Mouse (Mus musculus): ENCODE measurements around the gene Nup133. TPM values are rescaled to one million over a fixed set of nuclear protein-coding genes. Genes with fewer than 3 reads are reported as not detected.

The Nup133 gene
- polyA plus RNA-seq, 1 experiment from 2014 or later, result 19.0 TPM

DNA sequence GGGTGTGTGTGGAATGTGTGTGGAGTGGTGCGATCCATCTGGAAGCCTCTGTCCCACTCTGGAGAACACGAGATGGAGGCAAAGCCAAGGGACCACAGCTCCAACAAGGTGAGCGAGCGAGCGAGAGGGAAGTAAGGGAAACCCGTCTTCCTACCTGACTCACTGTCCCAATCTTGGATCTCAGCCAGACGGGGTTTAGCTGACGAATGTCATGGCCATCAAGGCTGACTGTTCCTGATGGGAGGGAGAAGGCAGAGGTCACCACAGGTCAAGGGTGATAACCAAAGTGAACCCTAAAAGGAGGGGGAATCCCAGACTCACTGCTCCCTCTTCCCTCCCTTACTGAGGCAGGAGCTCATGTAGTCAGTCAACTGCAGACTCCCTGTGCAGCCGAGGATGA is 11.0 kb upstream of the Nup133 start:
- no peaks in the 10 kb centered on the region for H3K4me1 ChIP-seq (replicated peaks; ENCODE audit: insufficient read depth, low read length)
- H3K9me3 ChIP-seq (replicated peaks; ENCODE audit: low read length), result no peaks in the 10 kb centered on the region
- WGBS, result 87% methylated on average over 9 of the region's 9 CpGs
- no peak overlapping the region for H3K9ac ChIP-seq (ENCODE audit: low read depth, low read length)
- DNase-seq (ENCODE audit: low spot score), result no peak
- no peak for ATAC-seq (replicated peaks; ENCODE audit: low FRiP score, low read depth)
- H3K36me3 ChIP-seq (ENCODE audit: insufficient read depth, low read length), result peaks cover 13% of the 10 kb centered on the region; the same call in 1 of the 2 replicates
- H3K4me2 ChIP-seq (ENCODE audit: low read length), result no peak overlapping the region
- no peak for TF ChIP-seq CTCF (IDR thresholded peaks at IDR 0.05; ENCODE audit: low read depth)
- no peaks in the 10 kb centered on the region for H3K27me3 ChIP-seq (ENCODE audit: insufficient read depth, low read length)
- no peak overlapping the region for H3K4me3 ChIP-seq (replicated peaks; ENCODE audit: low read depth, low read length)
- H3K27ac ChIP-seq, result no peak overlapping the region

DNA sequence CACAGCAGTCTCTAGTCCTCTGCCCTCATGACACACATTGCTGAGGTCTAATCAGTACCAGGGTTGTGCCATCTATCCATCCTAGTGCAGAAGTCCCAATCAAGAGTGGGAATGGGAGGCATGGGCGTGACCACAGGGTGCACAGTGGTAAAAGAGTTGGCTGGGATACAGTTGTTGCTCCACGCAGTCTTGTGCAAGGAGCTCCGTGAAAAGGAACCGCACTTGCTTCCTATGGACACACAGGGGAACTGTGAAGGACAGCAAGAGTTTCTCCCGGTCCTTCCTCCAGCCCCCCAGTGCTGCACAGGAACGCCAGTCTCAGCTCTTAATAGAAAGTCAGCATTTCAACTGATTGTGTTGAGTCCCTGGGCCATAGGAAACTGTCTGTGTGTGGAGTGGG is 10.4 kb upstream of the Nup133 start:
- Histone ChIP-seq H3K4me1 (replicated peaks; ENCODE audit: insufficient read depth, low read length) (no peaks in the 10 kb centered on the region), H3K27ac (no peak overlapping the region), H3K4me3 (replicated peaks; ENCODE audit: low read depth, low read length) (no peak overlapping the region), H3K27me3 (ENCODE audit: insufficient read depth, low read length) (no peaks in the 10 kb centered on the region), H3K36me3 (ENCODE audit: insufficient read depth, low read length) (peaks cover 11% of the 10 kb centered on the region; the same call in 1 of the 2 replicates), H3K4me2 (ENCODE audit: low read length) (no peak overlapping the region), H3K9ac (ENCODE audit: low read depth, low read length) (no peak overlapping the region), H3K9me3 (replicated peaks; ENCODE audit: low read length) (no peaks in the 10 kb centered on the region)
- no peak for TF ChIP-seq CTCF (IDR thresholded peaks at IDR 0.05; ENCODE audit: low read depth)
- ATAC-seq (replicated peaks; ENCODE audit: low FRiP score, low read depth) (no peak), DNase-seq (ENCODE audit: low spot score) (no peak)
- WGBS, result 93% methylated on average over 6 of the region's 6 CpGs

DNA sequence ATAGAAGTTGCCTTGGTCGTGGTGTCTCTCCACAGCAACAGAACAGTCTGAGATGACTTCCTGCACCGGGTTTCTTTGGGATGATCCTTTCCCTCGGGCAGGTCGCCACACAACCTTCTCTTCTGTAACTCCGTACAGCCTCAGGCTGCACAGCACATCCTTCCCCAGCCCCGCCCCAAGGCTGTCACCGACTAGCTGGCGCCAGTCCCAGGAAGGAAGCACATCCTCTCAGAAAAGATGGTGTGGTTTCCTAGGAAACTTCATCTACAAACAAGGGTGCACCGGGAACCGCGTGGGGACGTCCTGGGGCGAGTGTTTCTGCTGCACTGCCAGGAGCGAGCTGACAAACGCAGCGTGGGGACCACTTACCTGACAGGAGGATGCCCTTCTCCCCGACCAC is 9.1 kb upstream of the Nup133 start:
- no peak for TF ChIP-seq CTCF (IDR thresholded peaks at IDR 0.05; ENCODE audit: low read depth)
- H3K9ac ChIP-seq (ENCODE audit: low read depth, low read length), result no peak overlapping the region
- H3K27me3 ChIP-seq (ENCODE audit: insufficient read depth, low read length), result no peaks in the 10 kb centered on the region
- peaks cover 18% of the 10 kb centered on the region for H3K36me3 ChIP-seq (ENCODE audit: insufficient read depth, low read length)
- ATAC-seq (replicated peaks; ENCODE audit: low FRiP score, low read depth), result no peak
- DNase-seq (ENCODE audit: low spot score), result no peak
- H3K4me2 ChIP-seq (ENCODE audit: low read length), result no peak overlapping the region
- no peak overlapping the region for H3K4me3 ChIP-seq (replicated peaks; ENCODE audit: low read depth, low read length)
- no peaks in the 10 kb centered on the region for H3K4me1 ChIP-seq (replicated peaks; ENCODE audit: insufficient read depth, low read length)
- H3K9me3 ChIP-seq (replicated peaks; ENCODE audit: low read length), result no peaks in the 10 kb centered on the region
- WGBS, result 81% methylated on average over 17 of the region's 17 CpGs
- no peak overlapping the region for H3K27ac ChIP-seq

DNA sequence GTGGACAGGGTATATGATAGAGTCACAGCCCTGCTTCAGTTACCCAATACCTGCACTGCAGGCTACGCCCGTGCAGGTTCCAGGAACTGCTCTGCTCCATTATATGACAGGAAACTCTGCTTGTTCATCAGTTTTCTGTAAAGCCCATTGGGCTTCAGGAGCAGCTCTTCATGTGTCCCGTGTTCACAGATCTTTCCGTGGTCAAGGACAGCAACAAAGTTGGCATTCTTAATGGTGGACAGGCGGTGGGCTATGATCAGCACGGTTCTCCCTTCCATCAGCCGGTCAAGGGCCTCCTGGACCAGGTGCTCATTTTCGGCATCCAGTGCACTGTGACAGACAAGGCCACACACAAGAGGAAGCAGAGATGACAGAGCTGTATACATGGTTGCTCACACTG is 5.2 kb upstream of the Nup133 start:
- Histone ChIP-seq H3K4me3 (replicated peaks; ENCODE audit: low read depth, low read length) (no peak overlapping the region), H3K9me3 (replicated peaks; ENCODE audit: low read length) (no peaks in the 10 kb centered on the region), H3K4me2 (ENCODE audit: low read length) (no peak overlapping the region), H3K36me3 (ENCODE audit: insufficient read depth, low read length) (peaks cover 10% of the 10 kb centered on the region), H3K27me3 (ENCODE audit: insufficient read depth, low read length) (no peaks in the 10 kb centered on the region), H3K27ac (no peak overlapping the region), H3K4me1 (replicated peaks; ENCODE audit: insufficient read depth, low read length) (no peaks in the 10 kb centered on the region), H3K9ac (ENCODE audit: low read depth, low read length) (no peak overlapping the region)
- no peak for TF ChIP-seq CTCF (IDR thresholded peaks at IDR 0.05; ENCODE audit: low read depth)
- no peak for ATAC-seq (replicated peaks; ENCODE audit: low FRiP score, low read depth)
- WGBS, result 89% methylated on average over 8 of the region's 8 CpGs
- DNase-seq (ENCODE audit: low spot score), result no peak

DNA sequence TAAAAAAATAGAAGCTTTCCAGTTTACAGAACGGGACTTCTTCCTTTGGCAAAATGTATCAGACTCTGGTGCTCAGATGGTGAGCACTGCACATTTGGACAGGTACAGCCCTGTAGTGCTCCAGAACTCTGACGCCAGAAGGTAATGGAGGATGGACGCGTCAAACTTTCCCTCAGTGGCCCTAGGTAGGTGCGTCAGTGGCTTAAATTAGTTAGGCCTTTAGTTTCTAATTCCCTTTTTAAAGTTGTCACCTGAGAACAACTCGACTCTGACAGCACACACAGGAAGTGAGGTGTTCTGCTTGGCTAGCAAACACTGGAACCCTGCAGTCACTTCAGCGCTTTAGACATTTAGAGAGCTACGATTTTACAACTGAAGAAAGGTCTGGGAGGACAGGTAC is 4.6 kb upstream of the Nup133 start:
- peaks cover 10% of the 10 kb centered on the region for H3K36me3 ChIP-seq (ENCODE audit: insufficient read depth, low read length)
- no peak overlapping the region for H3K27ac ChIP-seq
- H3K27me3 ChIP-seq (ENCODE audit: insufficient read depth, low read length), result no peaks in the 10 kb centered on the region
- 84% methylated on average over 8 of the region's 8 CpGs for WGBS
- H3K4me3 ChIP-seq (replicated peaks; ENCODE audit: low read depth, low read length), result no peak overlapping the region
- DNase-seq (ENCODE audit: low spot score), result no peak
- no peak for ATAC-seq (replicated peaks; ENCODE audit: low FRiP score, low read depth)
- H3K9me3 ChIP-seq (replicated peaks; ENCODE audit: low read length), result no peaks in the 10 kb centered on the region
- no peak overlapping the region for H3K9ac ChIP-seq (ENCODE audit: low read depth, low read length)
- no peak overlapping the region for H3K4me2 ChIP-seq (ENCODE audit: low read length)
- no peaks in the 10 kb centered on the region for H3K4me1 ChIP-seq (replicated peaks; ENCODE audit: insufficient read depth, low read length)
- TF ChIP-seq CTCF (IDR thresholded peaks at IDR 0.05; ENCODE audit: low read depth), result no peak

DNA sequence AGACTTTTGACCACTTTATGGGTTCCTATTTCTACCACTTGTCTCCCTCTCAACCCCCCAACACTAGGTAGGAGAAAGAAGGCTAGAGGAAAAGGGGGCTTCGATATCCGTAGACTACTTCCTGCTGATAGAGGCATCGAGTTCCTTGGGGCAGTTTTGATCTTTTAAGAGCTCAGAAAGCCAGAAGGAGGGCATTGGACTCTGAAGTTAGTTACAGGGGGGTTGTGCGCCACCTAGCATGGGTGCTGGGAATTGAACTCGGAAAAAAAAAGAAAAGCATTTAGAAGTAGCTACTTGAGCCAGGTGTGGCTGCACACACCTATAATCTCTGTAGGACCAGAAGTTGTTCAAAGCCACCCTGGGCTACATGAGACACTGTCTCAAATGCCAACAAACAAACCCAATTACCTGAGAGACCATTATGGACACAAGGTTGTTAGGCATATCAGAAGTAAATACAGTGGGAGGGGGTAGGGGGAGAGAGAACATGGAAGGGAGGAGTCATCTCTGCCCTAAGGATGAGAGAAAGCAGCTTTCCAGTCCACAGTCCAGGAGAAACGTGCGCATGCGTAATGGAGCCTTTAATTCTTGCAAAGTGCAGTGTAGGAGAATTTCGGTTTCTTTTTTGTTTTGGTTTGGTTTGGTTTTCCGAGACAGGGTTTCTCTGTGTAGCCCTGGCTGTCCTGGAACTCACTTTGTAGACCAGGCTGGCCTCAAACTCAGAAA is 1.2 kb upstream of the Nup133 start:
- WGBS, result 34% methylated on average over 10 of the region's 10 CpGs
- no peaks in the 10 kb centered on the region for H3K9me3 ChIP-seq (replicated peaks; ENCODE audit: low read length)
- peak overlapping the region; percentile 98 for H3K4me3 ChIP-seq (replicated peaks; ENCODE audit: low read depth, low read length)
- H3K36me3 ChIP-seq (ENCODE audit: insufficient read depth, low read length), result peaks cover 10% of the 10 kb centered on the region
- TF ChIP-seq CTCF (IDR thresholded peaks at IDR 0.05; ENCODE audit: low read depth), result peak; percentile 77
- H3K27ac ChIP-seq, result peak overlapping the region; percentile 86
- peak overlapping the region; percentile 77 for H3K9ac ChIP-seq (ENCODE audit: low read depth, low read length)
- H3K4me2 ChIP-seq (ENCODE audit: low read length), result peak overlapping the region; percentile 99
- DNase-seq (ENCODE audit: low spot score), result peak; percentile 88
- no peak for ATAC-seq (replicated peaks; ENCODE audit: low FRiP score, low read depth)
- H3K4me1 ChIP-seq (replicated peaks; ENCODE audit: insufficient read depth, low read length), result 0 out of 2 replicates have a peak, but pooled peaks cover 6% of the 10 kb centered on the region
- H3K27me3 ChIP-seq (ENCODE audit: insufficient read depth, low read length), result no peaks in the 10 kb centered on the region

DNA sequence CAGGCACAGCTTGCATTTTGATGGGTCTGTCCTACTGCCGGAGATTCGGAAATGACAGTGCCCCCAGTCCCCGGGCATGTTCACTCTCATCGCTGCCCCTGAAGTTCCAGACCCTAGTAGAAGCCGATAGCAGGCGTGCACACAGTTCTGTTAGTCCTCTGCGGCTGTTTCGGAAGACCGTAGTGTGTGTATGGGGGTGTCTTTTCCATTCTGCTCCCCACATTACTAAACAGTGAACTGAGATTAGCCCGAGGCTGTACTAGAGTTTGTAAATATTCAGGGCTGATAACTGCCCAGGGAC is 571 bp upstream of the Nup133 start:
- 2% methylated on average over 10 of the region's 10 CpGs for WGBS
- peak; percentile 18; the same call in 1 of the 2 replicates for ATAC-seq (replicated peaks; ENCODE audit: low FRiP score, low read depth)
- Histone ChIP-seq H3K9me3 (replicated peaks; ENCODE audit: low read length) (no peaks in the 10 kb centered on the region), H3K4me2 (ENCODE audit: low read length) (peak overlapping the region; percentile 99), H3K36me3 (ENCODE audit: insufficient read depth, low read length) (peaks cover 9% of the 10 kb centered on the region), H3K4me1 (replicated peaks; ENCODE audit: insufficient read depth, low read length) (0 out of 2 replicates have a peak, but pooled peaks cover 6% of the 10 kb centered on the region), H3K27ac (peak overlapping the region; percentile 86), H3K27me3 (ENCODE audit: insufficient read depth, low read length) (no peaks in the 10 kb centered on the region), H3K4me3 (replicated peaks; ENCODE audit: low read depth, low read length) (peak overlapping the region; percentile 98), H3K9ac (ENCODE audit: low read depth, low read length) (peak overlapping the region; percentile 77)
- no peak for DNase-seq (ENCODE audit: low spot score)
- TF ChIP-seq CTCF (IDR thresholded peaks at IDR 0.05; ENCODE audit: low read depth), result no peak
